Mouse (Mus musculus): Measurements from ENCODE around the gene Tsc2. TPM values are rescaled to one million over a fixed set of nuclear protein-coding genes. Genes with fewer than 3 reads are reported as not detected.

Tsc2 gene
- polyA plus RNA-seq, 1 experiment from 2014 or later, result 36.2 TPM

GRCm38 (mm10) chr17:24595126-24596072 lies 37.0 kb downstream of the Tsc2 start:
- Histone ChIP-seq H3K9me3 (ENCODE audit: control insufficient read depth, low read length) (no peaks in the 10 kb centered on the region), H3K4me3 (ENCODE audit: low read depth, low read length) (no peak overlapping the region), H3K27me3 (ENCODE audit: control insufficient read depth, insufficient read depth, low read length) (no peaks in the 10 kb centered on the region), H3K4me2 (replicated peaks; ENCODE audit: low read depth) (no peak overlapping the region), H3K4me1 (replicated peaks; ENCODE audit: control insufficient read depth, insufficient read depth) (no peaks in the 10 kb centered on the region), H3K27ac (replicated peaks) (no peak overlapping the region), H3K36me3 (ENCODE audit: control insufficient read depth, insufficient read depth, low read length) (peaks cover 68% of the 10 kb centered on the region), H3K9ac (ENCODE audit: low read length) (no peak overlapping the region)
- TF ChIP-seq EP300 (optimal IDR thresholded peaks at IDR 0.05) (no peak), CTCF (IDR thresholded peaks at IDR 0.05; ENCODE audit: low read depth) (peak; percentile 53)
- DNase-seq (ENCODE audit: low spot score) (no peak), ATAC-seq (ENCODE audit: low FRiP score, low TSS enrichment) (no peak)
- WGBS, result 64% methylated on average over 17 of the region's 17 CpGs

GRCm38 (mm10) chr17:24593992-24594890 lies 38.2 kb downstream of the Tsc2 start:
- WGBS, result 90% methylated on average over 26 of the region's 26 CpGs
- ATAC-seq (ENCODE audit: low FRiP score, low TSS enrichment), result no peak
- Histone ChIP-seq H3K9me3 (ENCODE audit: control insufficient read depth, low read length) (no peaks in the 10 kb centered on the region), H3K36me3 (ENCODE audit: control insufficient read depth, insufficient read depth, low read length) (peaks cover 66% of the 10 kb centered on the region), H3K9ac (ENCODE audit: low read length) (no peak overlapping the region), H3K4me2 (replicated peaks; ENCODE audit: low read depth) (no peak overlapping the region), H3K27ac (replicated peaks) (no peak overlapping the region), H3K4me3 (ENCODE audit: low read depth, low read length) (no peak overlapping the region), H3K4me1 (replicated peaks; ENCODE audit: control insufficient read depth, insufficient read depth) (no peaks in the 10 kb centered on the region), H3K27me3 (ENCODE audit: control insufficient read depth, insufficient read depth, low read length) (no peaks in the 10 kb centered on the region)
- no peak for DNase-seq (ENCODE audit: low spot score)
- TF ChIP-seq CTCF (IDR thresholded peaks at IDR 0.05; ENCODE audit: low read depth) (no peak), EP300 (optimal IDR thresholded peaks at IDR 0.05) (no peak)

- no peak for DNase-seq (ENCODE audit: low spot score)
- H3K4me2 ChIP-seq (replicated peaks; ENCODE audit: low read depth), result no peak overlapping the region
- H3K9me3 ChIP-seq (ENCODE audit: control insufficient read depth, low read length), result no peaks in the 10 kb centered on the region
- ATAC-seq (ENCODE audit: low FRiP score, low TSS enrichment), result no peak
- H3K4me1 ChIP-seq (replicated peaks; ENCODE audit: control insufficient read depth, insufficient read depth), result no peaks in the 10 kb centered on the region
- WGBS, result 88% methylated on average over 5 of the region's 5 CpGs
- peaks cover 61% of the 10 kb centered on the region for H3K36me3 ChIP-seq (ENCODE audit: control insufficient read depth, insufficient read depth, low read length)
- H3K4me3 ChIP-seq (ENCODE audit: low read depth, low read length), result no peak overlapping the region
- no peak overlapping the region for H3K9ac ChIP-seq (ENCODE audit: low read length)
- H3K27ac ChIP-seq (replicated peaks), result no peak overlapping the region
- no peak for TF ChIP-seq EP300 (optimal IDR thresholded peaks at IDR 0.05)
- TF ChIP-seq CTCF (IDR thresholded peaks at IDR 0.05; ENCODE audit: low read depth), result no peak
- no peaks in the 10 kb centered on the region for H3K27me3 ChIP-seq (ENCODE audit: control insufficient read depth, insufficient read depth, low read length)
Observed at GRCm38 (mm10) chr17:24593248-24593647, 39.2 kb downstream of the Tsc2 start.

GRCm38 (mm10) chr17:24591695-24592094 lies 40.7 kb downstream of the Tsc2 start:
- Histone ChIP-seq H3K9ac (ENCODE audit: low read length) (no peak overlapping the region), H3K9me3 (ENCODE audit: control insufficient read depth, low read length) (no peaks in the 10 kb centered on the region), H3K36me3 (ENCODE audit: control insufficient read depth, insufficient read depth, low read length) (peaks cover 63% of the 10 kb centered on the region), H3K4me2 (replicated peaks; ENCODE audit: low read depth) (no peak overlapping the region), H3K4me1 (replicated peaks; ENCODE audit: control insufficient read depth, insufficient read depth) (no peaks in the 10 kb centered on the region), H3K27ac (replicated peaks) (no peak overlapping the region), H3K27me3 (ENCODE audit: control insufficient read depth, insufficient read depth, low read length) (no peaks in the 10 kb centered on the region), H3K4me3 (ENCODE audit: low read depth, low read length) (no peak overlapping the region)
- TF ChIP-seq CTCF (IDR thresholded peaks at IDR 0.05; ENCODE audit: low read depth) (no peak), EP300 (optimal IDR thresholded peaks at IDR 0.05) (no peak)
- DNase-seq (ENCODE audit: low spot score), result no peak
- no peak for ATAC-seq (ENCODE audit: low FRiP score, low TSS enrichment)
- WGBS, result 92% methylated on average over 5 of the region's 5 CpGs

- H3K27ac ChIP-seq (replicated peaks), result no peak overlapping the region
- H3K36me3 ChIP-seq (ENCODE audit: control insufficient read depth, insufficient read depth, low read length), result peaks cover 63% of the 10 kb centered on the region
- no peak overlapping the region for H3K9ac ChIP-seq (ENCODE audit: low read length)
- no peaks in the 10 kb centered on the region for H3K27me3 ChIP-seq (ENCODE audit: control insufficient read depth, insufficient read depth, low read length)
- H3K4me2 ChIP-seq (replicated peaks; ENCODE audit: low read depth), result no peak overlapping the region
- no peak overlapping the region for H3K4me3 ChIP-seq (ENCODE audit: low read depth, low read length)
- H3K9me3 ChIP-seq (ENCODE audit: control insufficient read depth, low read length), result no peaks in the 10 kb centered on the region
- H3K4me1 ChIP-seq (replicated peaks; ENCODE audit: control insufficient read depth, insufficient read depth), result no peaks in the 10 kb centered on the region
- TF ChIP-seq CTCF (IDR thresholded peaks at IDR 0.05; ENCODE audit: low read depth), result no peak
- TF ChIP-seq EP300 (optimal IDR thresholded peaks at IDR 0.05), result no peak
- 80% methylated on average over 3 of the region's 3 CpGs for WGBS
- DNase-seq (ENCODE audit: low spot score) (no peak), ATAC-seq (ENCODE audit: low FRiP score, low TSS enrichment) (no peak)
Observed at GRCm38 (mm10) chr17:24590943-24591342, 41.5 kb downstream of the Tsc2 start.
